Mouse (Mus musculus) CD4-positive, CD25-positive, alpha-beta regulatory T cell, adult 9 weeks (primary cell): ENCODE measurements around the gene Kcnb1. TPM values are rescaled to one million over a fixed set of nuclear protein-coding genes. Genes with fewer than 3 reads are reported as not detected.

Experiments used
- polyA plus RNA-seq: library from polyadenylated mRNA; unstranded; fragments of 100-300 nt; shearing (Covaris generic); gene quantifications from one replicate; pipeline ENCODE4 v1.2.1, GENCODE M21; 2017

The Kcnb1 gene
- 1.1 TPM for polyA plus RNA-seq

DNA sequence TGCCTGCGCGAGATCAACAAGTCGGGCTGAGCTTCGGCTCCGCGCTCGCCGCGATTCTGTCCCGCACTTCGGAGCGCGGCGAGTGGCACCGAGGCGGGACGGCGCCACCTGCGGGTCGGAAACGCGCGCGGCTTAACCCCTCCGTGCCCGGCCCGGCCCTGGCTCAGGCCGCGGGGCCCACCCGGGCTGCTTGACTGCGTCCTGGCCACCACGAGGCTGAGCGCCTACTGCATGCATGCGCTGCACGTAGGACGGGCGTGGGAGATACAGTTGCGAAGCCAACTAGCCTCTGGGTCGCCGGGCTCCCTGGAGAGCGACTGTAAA, at the start of gene Kcnb1:
Gene Kcnb1 (minus strand): TSS at position 80 of the 324 bp plus-strand sequence.

DNA sequence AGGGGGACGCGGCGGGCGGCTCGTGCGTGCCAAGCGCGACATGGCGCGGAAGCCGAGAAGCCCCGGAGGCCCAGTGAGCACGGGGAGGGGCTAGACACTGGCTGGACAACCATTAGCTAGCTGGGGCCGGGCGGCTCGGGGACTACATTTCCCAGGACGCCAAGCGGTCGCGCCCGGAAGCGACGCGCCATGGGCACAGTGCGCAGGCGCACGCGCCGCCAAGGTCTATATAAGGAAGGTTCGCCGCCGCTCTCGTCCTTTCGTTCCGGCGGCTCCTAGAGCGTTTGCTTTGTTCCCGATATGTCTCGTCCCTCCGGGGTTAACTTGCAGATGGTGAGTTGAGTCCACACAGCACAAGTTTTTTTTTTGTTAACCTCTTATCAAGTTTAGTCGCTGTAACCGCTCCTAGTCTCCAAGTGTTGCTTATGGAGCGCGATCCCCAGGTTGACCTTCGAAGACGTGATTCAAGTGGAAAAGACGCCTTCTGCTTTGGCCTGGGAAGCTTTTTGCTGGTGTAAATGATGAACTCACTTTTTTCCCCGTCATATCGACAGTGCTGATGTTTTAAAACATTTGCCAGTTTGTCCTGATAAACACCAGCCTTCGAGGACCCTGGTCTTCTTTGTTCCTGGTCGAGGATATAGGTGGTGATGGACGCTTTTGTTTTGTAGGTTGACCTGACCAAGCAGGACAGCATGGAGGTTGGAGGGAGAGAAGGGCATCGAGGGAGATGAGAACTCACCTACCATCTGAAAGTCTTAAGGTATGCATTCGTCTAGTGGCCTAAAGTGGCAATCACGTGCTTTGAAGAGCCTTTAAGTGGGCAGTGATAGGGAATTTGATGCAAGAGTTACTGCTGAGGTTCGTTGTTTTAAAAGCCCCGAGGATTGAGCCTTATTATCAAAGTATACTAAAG, 126.7 kb downstream of the Kcnb1 start, which contains the start of gene Znfx1:
Gene Znfx1 (minus strand): TSS at position 51 of the 916 bp plus-strand sequence.

Other genes starting within 250 kb of the Kcnb1 start
- 86.4 TPM for gene Stau1, start 193.9 kb downstream of the Kcnb1 start, polyA plus RNA-seq
- gene Ddx27, start 175.0 kb downstream of the Kcnb1 start, polyA plus RNA-seq = 102 TPM
- 47.8 TPM for gene Znfx1, start 127.1 kb downstream of the Kcnb1 start, polyA plus RNA-seq
- not detected for gene Ptgis, start 50.4 kb upstream of the Kcnb1 start, polyA plus RNA-seq
- gene B4galt5, start 159.0 kb upstream of the Kcnb1 start, polyA plus RNA-seq = 4.5 TPM
- gene Slc9a8, start 231.6 kb upstream of the Kcnb1 start, polyA plus RNA-seq = 91.4 TPM